Mouse (Mus musculus) hindbrain, embryonic 15.5 days (tissue): ENCODE data around the gene Sesn3. TPM values are rescaled to one million over a fixed set of nuclear protein-coding genes. Genes with fewer than 3 reads are reported as not detected.
A peak's percentile ranks its signal among the peaks of the same experiment; 100 is the strongest.
"Not testable (repeated sequence)": the region's sequence is repeated elsewhere in the genome, so short reads cannot be mapped to it uniquely, and the experiment has no call there.

ENCODE experiments used
- ATAC-seq: fragments of 200-750 bp; cut with Nextera tagmentation; 2 replicates; pipeline ENCODE4 v1.8.0; 2017; ENCODE audit warnings: low read depth, moderate number of reproducible peaks, moderate TSS enrichment; ENCODE audit not compliant: low FRiP score
- H3K27ac ChIP-seq: fragments of 300-500 bp; sonication (generic); replicated peaks from 2 replicates; pipeline ENCODE4 v1.5.1; 2015; ENCODE audit warnings: mild to moderate bottlenecking, inconsistent platforms
- H3K27me3 ChIP-seq: fragments of 300-500 bp; sonication (generic); 2 replicates; pipeline ENCODE4 v1.6.1; 2015; ENCODE audit warnings: control low read depth, inconsistent platforms
- H3K36me3 ChIP-seq: fragments of 300-500 bp; sonication (generic); 2 replicates; pipeline ENCODE4 v1.6.1; 2015; ENCODE audit warnings: control low read depth, inconsistent platforms
- H3K4me1 ChIP-seq: fragments of 300-500 bp; sonication (generic); replicated peaks from 2 replicates; pipeline ENCODE4 v1.6.1; 2015; ENCODE audit warnings: control low read depth, inconsistent platforms
- H3K4me2 ChIP-seq: fragments of 300-500 bp; sonication (generic); 2 replicates; pipeline ENCODE4 v1.6.1; 2015; ENCODE audit warnings: moderate library complexity, mild to moderate bottlenecking, inconsistent platforms
- H3K4me3 ChIP-seq: fragments of 300-500 bp; sonication (generic); 2 replicates; pipeline ENCODE4 v1.5.1; 2015; ENCODE audit warnings: mild to moderate bottlenecking, inconsistent platforms
- H3K9ac ChIP-seq: fragments of 300-500 bp; sonication (generic); 2 replicates; pipeline ENCODE4 v1.6.1; 2015; ENCODE audit warnings: inconsistent platforms
- H3K9me3 ChIP-seq: fragments of 300-500 bp; sonication (generic); 2 replicates; pipeline ENCODE4 v1.6.1; 2016; ENCODE audit warnings: control low read depth, inconsistent platforms
- WGBS: fragments of 180-500 bp; shearing (Covaris S2); methylation state at CpG from one replicate; pipeline ENCODE4 v1.1.7; 2015; 5-methylcytosine and 5-hydroxymethylcytosine counted together
- polyA plus RNA-seq: library from polyadenylated mRNA; unstranded; fragments of >200 nt; fragmentation: Nextera tagmentation; extraction: Ambion mirVana; gene quantifications from 2 replicates; pipeline ENCODE4 v1.2.1, GENCODE M21; 2015

Gene Sesn3
- 16.8 and 17.8 TPM in 2 replicates for polyA plus RNA-seq

- Histone ChIP-seq H3K27me3 (no peaks in the 10 kb centered on the region), H3K36me3 (no peaks in the 10 kb centered on the region), H3K4me3 (peak within 1 kb of the TSS; percentile 100), H3K9me3 (no peaks in the 10 kb centered on the region), H3K27ac (peak within 1 kb of the TSS; percentile 97), H3K9ac (peak within 1 kb of the TSS; percentile 39), H3K4me1 (peaks cover 23% of the 10 kb centered on the region), H3K4me2 (peak within 1 kb of the TSS; percentile 63)
- ATAC-seq: peak; percentile 21
- 2% methylated on average over 25 of the region's 25 CpGs for WGBS
These were observed at the start of gene Sesn3 for GRCm38 (mm10) chr9:14274986-14275720. Gene Sesn3 (plus strand): TSS chr9:14275067.

GRCm38 (mm10) chr9:14227086-14227485 is 47.8 kb upstream of the Sesn3 start:
- H3K9ac ChIP-seq, H3K9me3 ChIP-seq, H3K27ac ChIP-seq, H3K36me3 ChIP-seq, H3K4me3 ChIP-seq, H3K4me2 ChIP-seq, H3K27me3 ChIP-seq, H3K4me1 ChIP-seq, ATAC-seq: not testable (repeated sequence)
- 95% methylated on average over 2 of the region's 2 CpGs for WGBS

GRCm38 (mm10) chr9:14233702-14234373 is 41.0 kb upstream of the Sesn3 start:
- Histone ChIP-seq H3K9me3 (no peaks in the 10 kb centered on the region), H3K4me3 (no peak overlapping the region), H3K27me3 (no peaks in the 10 kb centered on the region), H3K9ac (no peak overlapping the region), H3K4me1 (no peaks in the 10 kb centered on the region), H3K36me3 (no peaks in the 10 kb centered on the region), H3K4me2 (no peak overlapping the region), H3K27ac (no peak overlapping the region)
- WGBS: 48% methylated on average over 7 of the region's 7 CpGs
- no peak for ATAC-seq

- Histone ChIP-seq H3K4me3 (no peak overlapping the region), H3K4me2 (no peak overlapping the region), H3K9ac (no peak overlapping the region), H3K27me3 (no peaks in the 10 kb centered on the region), H3K36me3 (no peaks in the 10 kb centered on the region), H3K27ac (no peak overlapping the region), H3K9me3 (no peaks in the 10 kb centered on the region), H3K4me1 (no peaks in the 10 kb centered on the region)
- 89% methylated on average over 2 of the region's 2 CpGs for WGBS
- no peak for ATAC-seq
These were observed 39.6 kb upstream of the Sesn3 start for GRCm38 (mm10) chr9:14235286-14235685.

GRCm38 (mm10) chr9:14241003-14241402 is 33.9 kb upstream of the Sesn3 start:
- not testable (repeated sequence) for H3K4me3 ChIP-seq, H3K36me3 ChIP-seq, H3K27me3 ChIP-seq, ATAC-seq, H3K9ac ChIP-seq, H3K9me3 ChIP-seq, H3K27ac ChIP-seq, H3K4me2 ChIP-seq
- WGBS: 78% methylated on average over 1 of the region's 1 CpGs
- H3K4me1 ChIP-seq: peaks cover 18% of the 10 kb centered on the region; the same call in 1 of the 2 replicates

GRCm38 (mm10) chr9:14242308-14242707 is 32.6 kb upstream of the Sesn3 start:
- H3K4me1 ChIP-seq: peaks cover 20% of the 10 kb centered on the region
- no peaks in the 10 kb centered on the region for H3K9me3 ChIP-seq
- no peak overlapping the region for H3K27ac ChIP-seq
- ATAC-seq: no peak
- no peak overlapping the region for H3K4me2 ChIP-seq
- H3K4me3 ChIP-seq: no peak overlapping the region
- no peaks in the 10 kb centered on the region for H3K36me3 ChIP-seq
- no peaks in the 10 kb centered on the region for H3K27me3 ChIP-seq
- WGBS: 59% methylated on average over 2 of the region's 2 CpGs
- H3K9ac ChIP-seq: no peak overlapping the region

GRCm38 (mm10) chr9:14244528-14244927 is 30.3 kb upstream of the Sesn3 start:
- H3K9me3 ChIP-seq: no peaks in the 10 kb centered on the region
- no peak overlapping the region for H3K4me2 ChIP-seq
- ATAC-seq: no peak; the same call in 1 of the 2 replicates
- H3K36me3 ChIP-seq: no peaks in the 10 kb centered on the region
- no peak overlapping the region for H3K9ac ChIP-seq
- no peaks in the 10 kb centered on the region for H3K27me3 ChIP-seq
- H3K27ac ChIP-seq: peak overlapping the region; percentile 64; the same call in 1 of the 2 replicates
- 33% methylated on average over 9 of the region's 9 CpGs for WGBS
- H3K4me1 ChIP-seq: peaks cover 20% of the 10 kb centered on the region
- no peak overlapping the region for H3K4me3 ChIP-seq

GRCm38 (mm10) chr9:14245013-14245586 is 29.8 kb upstream of the Sesn3 start:
- 23% methylated on average over 7 of the region's 7 CpGs for WGBS
- Histone ChIP-seq H3K4me1 (peaks cover 20% of the 10 kb centered on the region), H3K4me2 (no peak overlapping the region), H3K27ac (0 out of 2 replicates have a peak overlapping the region, but pooled peaks have one; percentile 64), H3K9me3 (no peaks in the 10 kb centered on the region), H3K9ac (no peak overlapping the region), H3K4me3 (no peak overlapping the region), H3K27me3 (no peaks in the 10 kb centered on the region), H3K36me3 (no peaks in the 10 kb centered on the region)
- ATAC-seq: no peak

GRCm38 (mm10) chr9:14246016-14246799 is 28.7 kb upstream of the Sesn3 start:
- H3K9me3 ChIP-seq: no peaks in the 10 kb centered on the region
- H3K9ac ChIP-seq: no peak overlapping the region
- H3K36me3 ChIP-seq: no peaks in the 10 kb centered on the region
- ATAC-seq: peak; percentile 82
- peaks cover 20% of the 10 kb centered on the region for H3K4me1 ChIP-seq
- H3K4me3 ChIP-seq: no peak overlapping the region
- no peaks in the 10 kb centered on the region for H3K27me3 ChIP-seq
- 32% methylated on average over 11 of the region's 11 CpGs for WGBS
- peak overlapping the region; percentile 23; the same call in 1 of the 2 replicates for H3K27ac ChIP-seq
- peak overlapping the region; percentile 35; the same call in 1 of the 2 replicates for H3K4me2 ChIP-seq

- no peaks in the 10 kb centered on the region for H3K9me3 ChIP-seq
- peaks cover 20% of the 10 kb centered on the region for H3K4me1 ChIP-seq
- no peaks in the 10 kb centered on the region for H3K27me3 ChIP-seq
- H3K4me2 ChIP-seq: no peak overlapping the region
- no peak for ATAC-seq
- no peak overlapping the region for H3K4me3 ChIP-seq
- no peak overlapping the region for H3K9ac ChIP-seq
- H3K36me3 ChIP-seq: no peaks in the 10 kb centered on the region
- 81% methylated on average over 12 of the region's 12 CpGs for WGBS
- 0 out of 2 replicates have a peak overlapping the region, but pooled peaks have one; percentile 8 for H3K27ac ChIP-seq
These were observed 27.2 kb upstream of the Sesn3 start for GRCm38 (mm10) chr9:14247480-14248208.

- Histone ChIP-seq H3K4me1 (peaks cover 20% of the 10 kb centered on the region), H3K4me3 (no peak overlapping the region), H3K9ac (no peak overlapping the region), H3K27ac (0 out of 2 replicates have a peak overlapping the region, but pooled peaks have one; percentile 8), H3K36me3 (no peaks in the 10 kb centered on the region), H3K4me2 (no peak overlapping the region), H3K9me3 (no peaks in the 10 kb centered on the region), H3K27me3 (no peaks in the 10 kb centered on the region)
- ATAC-seq: no peak
- WGBS: 82% methylated on average over 3 of the region's 3 CpGs
These were observed 26.7 kb upstream of the Sesn3 start for GRCm38 (mm10) chr9:14248209-14248596.
